Mouse (Mus musculus): Measurements from ENCODE around the gene Itgad. TPM values are rescaled to one million over a fixed set of nuclear protein-coding genes. Genes with fewer than 3 reads are reported as not detected.

Itgad gene
- total RNA-seq, 2 experiments from 2014 or later = 0.13 TPM; not detected in 1

GRCm38 (mm10) chr7:128180126-128180525, 25.9 kb downstream of the Itgad start:
- DNase-seq = no peak

- no peak for DNase-seq
Measured at GRCm38 (mm10) chr7:128180546-128180945, 26.4 kb downstream of the Itgad start.

- DNase-seq = no peak
Measured at GRCm38 (mm10) chr7:128181691-128182090, 27.5 kb downstream of the Itgad start.

GRCm38 (mm10) chr7:128201607-128202006, 47.4 kb downstream of the Itgad start:
- no peak for DNase-seq

DNA sequence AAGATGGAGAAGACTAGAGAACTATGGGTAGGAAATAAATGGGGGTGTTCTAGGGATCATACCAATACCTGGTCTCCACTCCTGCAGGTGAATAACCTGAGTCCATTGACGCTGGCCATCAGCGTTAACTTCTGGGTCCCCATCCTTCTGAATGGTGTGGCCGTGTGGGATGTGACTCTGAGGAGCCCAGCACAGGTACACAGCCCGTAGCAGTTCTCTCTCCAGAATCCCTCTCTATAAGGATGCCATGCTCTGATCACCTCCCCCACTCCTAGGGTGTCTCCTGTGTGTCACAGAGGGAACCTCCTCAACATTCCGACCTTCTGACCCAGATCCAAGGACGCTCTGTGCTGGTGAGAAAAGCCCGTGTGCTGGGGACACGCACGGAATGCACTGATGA, 48.9 kb downstream of the Itgad start:
- peak in 1 of 2 experiments; percentile 7 for DNase-seq

DNA sequence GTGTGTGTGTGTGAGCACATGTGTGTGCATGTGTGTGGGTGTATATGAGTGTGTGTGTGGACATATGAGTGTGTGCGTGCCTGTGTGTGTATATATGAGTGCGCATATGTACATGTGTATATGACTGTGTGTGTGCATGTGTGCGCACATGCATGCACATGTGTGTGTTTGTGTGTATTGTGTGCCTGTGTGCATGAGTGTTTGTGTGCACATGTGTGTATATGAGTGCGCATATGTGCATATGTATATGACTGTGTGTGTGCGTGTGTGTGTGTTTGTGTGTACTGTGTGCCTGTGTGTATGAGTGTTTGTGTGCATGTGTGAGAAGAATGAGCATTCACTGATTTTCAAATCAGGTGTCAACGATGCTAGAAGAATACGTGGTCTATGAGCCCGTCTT, 50.0 kb downstream of the Itgad start:
- no peak for DNase-seq

DNA sequence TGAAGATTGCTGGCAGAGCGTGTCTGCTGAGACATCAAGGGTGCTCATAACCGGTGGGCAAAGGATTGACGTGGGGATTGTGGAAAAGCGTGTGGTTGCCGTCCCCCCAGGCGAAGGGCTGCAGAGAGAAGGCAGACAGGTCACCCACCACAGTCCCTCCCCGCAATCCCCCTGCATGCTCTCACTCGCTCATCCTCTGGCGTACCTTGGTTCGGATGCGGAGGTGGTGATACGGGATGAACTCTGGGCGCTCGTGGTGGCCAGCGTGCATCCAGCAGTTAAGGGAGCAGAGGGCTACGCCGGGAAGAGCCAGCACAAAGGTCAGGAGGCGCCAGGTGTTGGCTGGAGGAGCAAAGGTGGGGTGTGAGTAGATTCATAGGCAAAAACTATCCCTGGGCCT, 51.5 kb downstream of the Itgad start:
- DNase-seq = no peak

DNA sequence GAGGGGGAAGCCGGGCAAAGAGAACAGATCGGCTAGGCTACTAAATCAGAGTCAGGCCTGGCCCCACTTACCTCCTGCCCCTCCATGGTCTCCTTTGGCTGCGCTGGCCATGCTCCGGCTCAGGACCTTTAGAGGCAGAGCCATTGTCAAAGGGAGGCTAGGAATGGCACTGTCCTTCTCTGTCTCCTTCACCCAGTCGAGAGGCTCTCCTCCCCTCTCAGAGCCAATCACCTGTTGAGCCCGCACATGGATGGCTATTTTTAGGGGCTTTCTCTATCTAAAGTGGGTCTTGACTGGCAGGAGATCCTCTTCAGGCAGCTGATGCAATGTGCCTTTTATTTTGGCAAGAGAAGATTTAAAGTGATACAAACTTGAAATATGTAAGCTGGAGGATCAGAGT, 52.0 kb downstream of the Itgad start, which contains the start of gene Cox6a2:
Gene Cox6a2, minus strand, starts transcription at position 236 of the 400 bp plus-strand sequence.
- no peak for DNase-seq

DNA sequence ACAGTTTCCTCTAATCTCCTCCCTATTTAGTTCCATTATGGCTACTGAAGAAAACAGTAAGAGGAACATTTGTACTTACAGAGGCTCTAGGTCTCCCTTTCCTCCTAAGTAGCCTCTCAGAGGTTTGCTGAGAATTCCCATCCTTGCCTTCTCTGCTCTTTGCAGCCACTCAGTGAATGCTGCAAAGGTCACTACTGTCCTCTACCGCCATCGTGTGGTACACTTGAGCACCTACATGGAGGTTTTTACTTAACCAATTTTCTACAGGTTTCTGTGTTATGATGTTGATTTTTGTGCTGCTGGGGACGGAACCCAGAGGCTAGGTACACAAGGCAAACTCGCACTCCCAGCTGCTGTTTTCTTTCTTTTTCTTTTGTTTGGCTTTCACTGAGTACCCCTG, 54.0 kb downstream of the Itgad start:
- peak; percentile 66 to 71 for DNase-seq

DNA sequence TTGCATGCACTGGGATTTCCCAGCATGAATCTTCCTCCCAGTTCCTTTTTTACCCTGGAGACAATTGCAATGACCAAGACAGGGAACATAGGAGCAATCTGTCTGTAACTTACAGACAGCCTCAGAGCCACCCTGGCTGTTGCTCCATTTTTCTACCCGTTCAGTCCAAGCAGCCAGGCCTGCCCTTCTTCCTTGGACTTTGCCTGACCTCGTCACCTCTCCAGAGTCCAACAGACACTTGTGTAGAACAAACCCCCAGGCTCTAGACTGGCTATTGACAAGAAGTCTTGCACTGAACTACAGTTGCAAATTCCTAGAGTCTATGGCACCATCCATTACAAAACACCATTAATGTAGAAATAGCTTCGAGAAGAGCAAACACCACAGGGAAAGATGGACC, 55.6 kb downstream of the Itgad start:
- DNase-seq = no peak

- no peak for DNase-seq
Measured at GRCm38 (mm10) chr7:128219952-128220351, 65.8 kb downstream of the Itgad start.

GRCm38 (mm10) chr7:128220936-128221335, 66.8 kb downstream of the Itgad start:
- DNase-seq = no peak

GRCm38 (mm10) chr7:128231741-128232140, 77.6 kb downstream of the Itgad start:
- DNase-seq = peak; percentile 14 to 36

GRCm38 (mm10) chr7:128234796-128235195, 80.6 kb downstream of the Itgad start:
- DNase-seq = no peak

DNA sequence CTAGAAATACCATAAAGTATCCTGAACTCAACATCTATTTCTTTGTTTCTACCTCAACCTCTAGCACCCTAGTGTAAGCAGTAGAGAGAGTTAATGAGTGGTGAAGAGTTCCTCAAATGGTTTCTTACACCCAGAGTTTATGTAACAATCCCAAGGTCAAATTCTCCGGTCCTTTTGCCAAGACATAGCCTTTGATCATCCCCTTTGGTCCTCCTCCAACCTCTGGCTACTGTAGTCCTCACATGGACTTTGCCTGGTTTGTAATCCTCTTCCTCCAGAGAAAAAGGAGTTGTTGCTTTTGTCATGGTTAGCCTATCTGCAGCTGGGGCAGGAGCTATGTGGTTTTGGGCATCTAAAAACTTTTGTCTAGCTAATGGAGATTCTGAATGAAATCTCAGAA, 81.3 kb downstream of the Itgad start:
- DNase-seq = no peak

DNA sequence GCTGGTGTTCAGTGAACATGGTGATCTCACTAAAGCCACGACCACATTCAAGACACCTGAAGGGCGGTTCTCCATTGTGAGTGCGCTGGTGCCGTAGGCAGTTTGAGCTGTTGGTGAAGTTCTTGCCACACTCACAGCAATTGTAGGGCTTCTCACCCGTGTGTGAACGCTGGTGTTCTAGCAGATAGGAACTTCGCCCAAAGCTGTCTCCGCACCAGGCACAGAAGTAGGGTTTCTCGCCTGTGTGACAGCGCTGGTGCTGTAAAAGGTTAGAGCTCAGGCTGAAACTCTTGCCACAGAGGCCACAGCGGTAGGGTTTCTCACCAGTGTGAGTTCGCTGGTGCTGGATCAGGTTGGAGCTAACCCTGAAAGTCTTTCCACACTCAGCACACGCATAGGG, 82.2 kb downstream of the Itgad start:
- DNase-seq = no peak

DNA sequence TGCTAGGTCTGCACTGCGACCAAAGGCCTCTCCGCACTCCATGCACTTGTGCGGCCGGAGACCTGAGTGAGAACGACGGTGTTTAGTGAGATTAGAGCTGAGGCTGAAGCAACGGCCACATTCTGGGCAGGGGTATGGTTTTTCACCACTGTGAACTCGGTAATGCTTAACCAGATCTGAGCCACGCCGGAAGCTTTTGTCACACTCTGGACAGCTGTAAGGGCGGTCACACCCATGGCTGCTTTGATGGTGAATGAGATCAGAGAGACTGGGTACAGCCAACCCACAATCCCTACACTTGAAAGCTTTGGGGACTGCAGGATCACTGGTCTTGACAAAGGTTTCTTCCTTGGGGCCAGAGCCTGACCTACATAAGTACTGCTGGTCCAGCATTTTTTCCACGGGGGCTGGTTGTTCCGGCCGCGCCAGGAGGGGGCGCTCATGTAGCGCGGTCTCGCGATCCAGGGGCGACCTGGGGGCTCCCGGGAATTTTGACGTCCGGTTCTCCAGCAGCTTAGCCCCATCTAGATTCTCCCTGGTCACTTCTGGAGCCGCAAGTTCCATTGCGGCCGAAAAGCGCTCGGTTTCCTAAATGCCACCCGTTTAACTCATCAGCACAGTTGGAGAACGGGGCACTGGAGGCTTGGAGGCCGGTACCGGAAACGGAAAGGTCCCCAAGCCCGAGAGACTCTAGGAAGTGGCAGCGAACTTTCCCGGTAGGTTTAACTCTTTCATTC, 82.8 kb downstream of the Itgad start, which contains the start of gene Armc5:
Gene Armc5, plus strand, starts transcription at position 487 of the 737 bp plus-strand sequence.
- peak; percentile 86 to 91 for DNase-seq

DNA sequence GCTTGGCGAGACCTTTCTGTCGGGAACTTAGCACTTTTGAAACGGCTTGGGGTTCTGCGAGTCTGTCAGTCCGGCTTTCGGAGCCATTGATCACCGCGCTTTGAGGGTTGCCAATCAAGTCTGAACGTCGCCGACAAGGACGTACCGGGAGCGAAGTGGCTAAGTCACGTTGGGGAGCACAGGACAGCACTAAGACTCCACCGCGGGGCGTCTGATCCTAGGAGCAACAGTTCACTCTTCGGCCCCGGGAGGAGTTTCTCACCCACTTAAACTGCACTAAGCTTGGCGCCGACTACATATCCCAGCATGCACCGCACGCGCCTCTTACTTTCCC, 83.4 kb downstream of the Itgad start:
- no peak for DNase-seq

GRCm38 (mm10) chr7:128237927-128238778, 84.0 kb downstream of the Itgad start, which contains the start of gene 9130023H24Rik:
TSS of gene 9130023H24Rik (minus strand) at chr7:128238031.
- DNase-seq = peak; percentile 100

DNA sequence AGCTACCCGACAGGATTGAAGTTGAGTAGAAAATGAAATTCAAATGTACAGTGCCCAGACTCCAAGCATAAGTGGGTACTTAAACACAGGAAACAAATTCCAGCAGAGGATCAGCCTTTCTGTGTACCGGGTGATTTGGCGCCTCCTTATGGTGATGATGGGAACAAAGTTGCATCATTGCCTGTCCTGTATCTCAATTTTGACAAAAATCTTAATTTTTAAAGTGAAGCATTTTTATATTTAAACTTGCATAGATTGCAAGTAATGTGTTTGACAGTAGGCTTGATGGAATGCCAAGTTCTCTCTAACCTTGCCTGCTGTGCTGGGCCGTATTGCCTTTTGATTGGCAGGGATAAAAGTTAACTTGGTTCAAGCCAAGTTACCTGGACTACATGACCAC, 84.8 kb downstream of the Itgad start:
- DNase-seq = no peak

DNA sequence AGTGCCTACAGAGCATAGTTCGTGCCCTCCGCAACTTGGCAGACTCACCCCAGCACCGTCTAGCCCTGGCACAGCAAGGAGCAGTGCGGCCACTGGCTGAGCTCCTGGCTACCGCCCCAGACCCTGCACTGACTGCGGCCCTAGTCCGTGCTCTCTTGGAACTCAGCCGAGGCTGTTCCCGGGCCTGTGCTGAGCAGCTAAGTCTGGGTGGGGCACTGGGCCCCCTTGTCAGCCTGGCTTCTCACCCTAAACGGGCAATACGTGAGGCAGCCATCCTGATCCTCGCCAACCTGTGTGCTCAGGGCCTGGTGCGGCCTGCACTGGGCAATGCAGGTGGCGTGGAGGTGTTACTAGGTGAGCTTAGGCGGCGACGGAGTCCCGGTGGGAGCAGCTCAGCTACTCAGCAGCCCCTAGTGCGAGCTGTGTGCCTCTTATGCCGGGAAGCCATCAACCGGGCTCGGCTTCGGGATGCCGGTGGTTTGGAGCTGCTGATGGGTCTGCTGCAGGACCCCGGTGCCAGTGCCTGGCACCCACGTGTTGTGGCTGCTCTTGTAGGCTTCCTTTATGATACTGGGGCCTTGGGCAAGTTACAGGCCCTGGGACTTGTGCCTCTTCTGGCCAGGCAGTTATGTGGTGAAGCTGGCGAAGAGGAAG, 86.1 kb downstream of the Itgad start:
- DNase-seq = peak in 1 of 2 experiments; percentile 23

GRCm38 (mm10) chr7:128242331-128242730, 88.2 kb downstream of the Itgad start:
- DNase-seq = no peak

- no peak for DNase-seq
Measured at GRCm38 (mm10) chr7:128243921-128244320, 89.7 kb downstream of the Itgad start.

Measured in adrenal gland, postnatal 36 days (tissue).